Mouse (Mus musculus): ENCODE measurements around the gene Mrtfa. TPM values are rescaled to one million over a fixed set of nuclear protein-coding genes. Genes with fewer than 3 reads are reported as not detected.

The Mrtfa gene
- polyA plus RNA-seq, 1 experiment from 2014 or later: 23.9 TPM

- ATAC-seq (ENCODE audit: insufficient read depth, low FRiP score, low read depth): no peak
Measured at GRCm38 (mm10) chr15:81194791-81195190, 4.2 kb upstream of the Mrtfa start.

GRCm38 (mm10) chr15:81192858-81193257, 2.3 kb upstream of the Mrtfa start:
- WGBS: 86% methylated on average over 8 of the region's 8 CpGs
- H3K4me1 ChIP-seq: peaks cover 31% of the 10 kb centered on the region
- ATAC-seq (ENCODE audit: insufficient read depth, low FRiP score, low read depth): no peak
- no peaks in the 10 kb centered on the region for H3K27me3 ChIP-seq (replicated peaks)
- no peak overlapping the region for H3K9ac ChIP-seq
- H3K9me3 ChIP-seq: no peaks in the 10 kb centered on the region
- no peak overlapping the region for H3K27ac ChIP-seq
- H3K4me3 ChIP-seq (replicated peaks): no peak overlapping the region
- H3K4me2 ChIP-seq: no peak overlapping the region
- no peaks in the 10 kb centered on the region for H3K36me3 ChIP-seq

More at GRCm38 (mm10) chr15:81194791-81195190, 4.2 kb upstream of the Mrtfa start:
- Histone ChIP-seq H3K9ac (no peak overlapping the region), H3K36me3 (no peaks in the 10 kb centered on the region), H3K9me3 (no peaks in the 10 kb centered on the region), H3K4me3 (replicated peaks) (no peak overlapping the region), H3K4me1 (peaks cover 15% of the 10 kb centered on the region), H3K4me2 (no peak overlapping the region), H3K27ac (no peak overlapping the region), H3K27me3 (replicated peaks) (no peaks in the 10 kb centered on the region)
- 93% methylated on average over 6 of the region's 6 CpGs for WGBS

DNA sequence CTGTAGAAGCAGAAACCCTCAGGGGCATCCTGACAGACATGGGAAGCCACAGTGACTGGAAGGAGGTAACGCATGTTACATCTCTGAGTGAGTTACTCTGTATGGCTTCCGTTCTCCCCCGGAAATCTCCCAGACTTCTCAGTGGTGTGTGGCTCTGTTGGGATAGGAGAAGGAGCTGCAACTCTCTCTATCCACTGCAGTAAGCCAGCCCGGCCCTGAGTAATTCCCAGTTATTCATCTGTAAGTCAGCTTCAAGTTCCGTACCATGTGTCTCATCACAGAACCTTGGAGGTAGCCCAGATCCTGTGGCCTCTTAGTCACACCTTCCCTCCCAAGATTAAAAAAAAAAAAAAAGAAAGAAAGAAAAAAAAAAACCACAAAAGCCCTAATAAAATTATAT, 1.8 kb upstream of the Mrtfa start:
- ATAC-seq (ENCODE audit: insufficient read depth, low FRiP score, low read depth): no peak
- Histone ChIP-seq H3K9ac (no peak overlapping the region), H3K9me3 (no peaks in the 10 kb centered on the region), H3K4me1 (peaks cover 34% of the 10 kb centered on the region), H3K4me2 (no peak overlapping the region), H3K4me3 (replicated peaks) (no peak overlapping the region), H3K27ac (no peak overlapping the region), H3K27me3 (replicated peaks) (no peaks in the 10 kb centered on the region), H3K36me3 (no peaks in the 10 kb centered on the region)
- WGBS: 82% methylated on average over 5 of the region's 5 CpGs

- Histone ChIP-seq H3K4me3 (replicated peaks) (peak overlapping the region; percentile 97), H3K27ac (peak overlapping the region; percentile 72), H3K9ac (peak overlapping the region; percentile 49), H3K27me3 (replicated peaks) (no peaks in the 10 kb centered on the region), H3K4me2 (peak overlapping the region; percentile 66), H3K9me3 (no peaks in the 10 kb centered on the region), H3K4me1 (peaks cover 39% of the 10 kb centered on the region), H3K36me3 (no peaks in the 10 kb centered on the region)
- WGBS: 17% methylated on average over 9 of the region's 9 CpGs
- ATAC-seq (ENCODE audit: insufficient read depth, low FRiP score, low read depth): no peak
Measured at GRCm38 (mm10) chr15:81191303-81191702, 746 bp upstream of the Mrtfa start.

DNA sequence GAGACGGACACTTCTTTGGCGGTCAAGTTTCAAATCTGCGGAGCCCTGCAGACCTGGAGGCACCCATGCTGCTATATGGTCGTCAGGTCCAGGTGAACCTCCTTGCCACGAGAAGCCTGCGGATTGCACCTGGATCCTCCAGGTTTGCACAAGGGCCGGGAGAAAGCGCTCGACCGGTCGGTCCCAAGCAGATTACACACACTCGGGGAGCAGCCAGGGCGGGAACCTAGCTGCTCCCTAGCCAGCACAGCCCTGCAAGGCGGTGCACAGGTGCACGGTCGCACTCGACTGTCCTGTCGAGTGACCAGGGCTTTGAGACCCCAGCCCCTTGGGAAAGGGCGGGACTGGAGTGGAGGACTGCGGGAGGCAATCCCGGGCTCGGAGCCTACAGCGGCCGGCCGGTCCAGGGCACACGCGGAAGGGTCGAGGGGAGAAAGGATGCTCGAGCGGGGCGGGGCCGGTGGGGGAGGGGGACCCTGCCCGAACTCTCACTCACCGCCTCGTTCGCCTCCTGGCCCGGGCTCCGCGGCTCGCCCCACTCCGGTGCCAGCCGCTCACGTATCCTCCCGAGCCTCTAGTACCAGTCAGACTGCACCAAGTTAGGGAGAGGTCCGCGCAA, 437 bp downstream of the Mrtfa start:
- Histone ChIP-seq H3K9ac (peak overlapping the region; percentile 85), H3K9me3 (no peaks in the 10 kb centered on the region), H3K4me2 (peak overlapping the region; percentile 67), H3K27ac (peak overlapping the region; percentile 78), H3K27me3 (replicated peaks) (no peaks in the 10 kb centered on the region), H3K36me3 (no peaks in the 10 kb centered on the region), H3K4me3 (replicated peaks) (peak overlapping the region; percentile 97), H3K4me1 (peaks cover 43% of the 10 kb centered on the region)
- under 1% methylated on average over 46 of the region's 46 CpGs for WGBS
- ATAC-seq (ENCODE audit: insufficient read depth, low FRiP score, low read depth): peak; percentile 0

DNA sequence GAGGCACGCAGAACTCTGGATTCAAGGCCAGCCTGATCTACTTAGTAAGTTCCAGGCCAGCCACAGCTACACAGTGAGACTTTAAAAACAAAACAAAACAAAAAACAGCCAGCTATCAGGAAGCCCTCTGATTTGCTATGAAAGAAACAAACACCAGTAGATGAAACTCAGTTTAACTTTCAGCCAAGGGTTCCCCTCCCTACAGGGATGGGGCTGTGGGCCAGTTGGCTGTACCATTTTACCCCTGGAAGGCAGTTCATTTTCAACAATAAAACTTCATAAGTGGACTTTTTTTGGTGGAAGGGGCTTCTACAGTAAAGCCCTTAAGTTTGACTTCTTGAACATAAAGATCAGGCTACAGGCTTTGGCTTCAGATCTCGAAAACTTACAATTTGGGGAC, 1.5 kb downstream of the Mrtfa start:
- Histone ChIP-seq H3K9me3 (no peaks in the 10 kb centered on the region), H3K36me3 (no peaks in the 10 kb centered on the region), H3K27me3 (replicated peaks) (no peaks in the 10 kb centered on the region), H3K9ac (no peak overlapping the region), H3K27ac (no peak overlapping the region), H3K4me3 (replicated peaks) (peak overlapping the region; percentile 97; the same call in 1 of the 2 replicates), H3K4me1 (peaks cover 43% of the 10 kb centered on the region), H3K4me2 (peak overlapping the region; percentile 67)
- WGBS: 85% methylated on average over 2 of the region's 2 CpGs
- ATAC-seq (ENCODE audit: insufficient read depth, low FRiP score, low read depth): no peak

GRCm38 (mm10) chr15:81184913-81185312, 5.6 kb downstream of the Mrtfa start:
- 58% methylated on average over 1 of the region's 1 CpGs for WGBS

DNA sequence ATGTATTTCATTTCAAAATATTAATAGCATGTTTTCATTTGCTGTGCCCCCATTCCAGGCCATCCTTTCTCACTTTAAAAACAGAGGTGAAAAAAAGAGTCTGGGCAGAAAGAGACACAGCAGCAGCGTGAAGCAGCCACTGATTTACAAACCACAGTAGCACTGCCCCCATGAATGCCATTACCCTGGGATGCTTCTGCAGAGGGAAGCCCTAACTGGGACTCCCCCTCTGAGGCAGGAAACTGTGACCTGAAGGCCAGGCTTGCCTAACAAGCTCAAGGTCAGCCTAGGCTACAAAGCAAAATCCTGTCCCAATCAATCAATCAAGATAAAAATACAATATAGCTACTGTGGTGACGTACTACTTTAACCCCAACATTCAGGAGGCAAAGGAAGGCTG, 9.3 kb downstream of the Mrtfa start:
- H3K27ac ChIP-seq: no peak overlapping the region
- H3K9me3 ChIP-seq: no peaks in the 10 kb centered on the region
- H3K4me2 ChIP-seq: no peak overlapping the region
- no peak for ATAC-seq (ENCODE audit: insufficient read depth, low FRiP score, low read depth)
- no peaks in the 10 kb centered on the region for H3K36me3 ChIP-seq
- WGBS: 50% methylated on average over 2 of the region's 2 CpGs
- peaks cover 10% of the 10 kb centered on the region for H3K4me1 ChIP-seq
- no peak overlapping the region for H3K4me3 ChIP-seq (replicated peaks)
- no peak overlapping the region for H3K9ac ChIP-seq
- no peaks in the 10 kb centered on the region for H3K27me3 ChIP-seq (replicated peaks)

More at GRCm38 (mm10) chr15:81184913-81185312, 5.6 kb downstream of the Mrtfa start:
- Histone ChIP-seq H3K4me1 (peaks cover 35% of the 10 kb centered on the region), H3K36me3 (no peaks in the 10 kb centered on the region), H3K4me3 (replicated peaks) (no peak overlapping the region), H3K4me2 (no peak overlapping the region), H3K9ac (no peak overlapping the region), H3K9me3 (no peaks in the 10 kb centered on the region), H3K27ac (no peak overlapping the region), H3K27me3 (replicated peaks) (no peaks in the 10 kb centered on the region)
- no peak for ATAC-seq (ENCODE audit: insufficient read depth, low FRiP score, low read depth)

DNA sequence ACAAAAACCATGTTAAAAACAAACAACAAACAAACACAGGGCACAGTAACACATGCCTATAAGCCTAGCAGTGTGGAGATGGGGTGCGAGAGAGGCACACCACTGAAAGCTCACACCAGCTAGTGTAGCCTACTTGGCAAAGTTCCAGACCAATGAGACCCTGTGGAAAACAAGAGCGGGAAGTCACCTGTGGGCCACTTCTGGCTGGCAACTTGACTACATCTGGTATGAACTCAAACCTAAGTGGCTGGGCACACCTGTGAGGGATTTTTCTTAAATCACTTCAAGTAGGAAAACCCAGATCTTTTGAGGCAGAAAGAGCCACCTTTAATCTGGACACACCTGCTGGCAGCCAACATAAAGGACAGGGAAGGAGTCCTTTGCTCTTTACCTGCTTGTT, 11.0 kb downstream of the Mrtfa start:
- no peak overlapping the region for H3K4me2 ChIP-seq

DNA sequence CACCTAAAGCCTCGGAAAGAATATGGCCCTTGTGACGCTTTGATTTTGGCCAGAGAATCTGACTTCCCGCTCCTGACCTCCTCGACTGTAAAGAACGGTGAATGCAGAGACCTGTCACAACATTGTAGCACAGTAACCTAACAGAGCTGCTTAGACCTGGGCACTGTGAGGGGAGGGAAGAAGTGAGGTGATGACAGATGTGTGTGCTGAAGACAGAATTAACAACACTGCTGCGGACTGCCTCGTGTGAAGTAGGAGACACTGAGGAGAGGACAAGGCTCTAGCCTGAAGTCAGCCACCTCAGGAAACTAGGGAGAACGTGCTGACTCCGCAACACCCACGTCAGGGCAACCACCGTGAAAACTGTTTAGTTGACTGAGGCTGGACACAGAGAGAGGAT, 11.9 kb downstream of the Mrtfa start:
- H3K36me3 ChIP-seq: no peaks in the 10 kb centered on the region
- no peaks in the 10 kb centered on the region for H3K9me3 ChIP-seq
- no peaks in the 10 kb centered on the region for H3K27me3 ChIP-seq (replicated peaks)
- H3K27ac ChIP-seq: no peak overlapping the region
- no peak overlapping the region for H3K4me3 ChIP-seq (replicated peaks)
- no peak for ATAC-seq (ENCODE audit: insufficient read depth, low FRiP score, low read depth)
- WGBS: 73% methylated on average over 11 of the region's 11 CpGs
- peaks cover 13% of the 10 kb centered on the region for H3K4me1 ChIP-seq
- no peak overlapping the region for H3K9ac ChIP-seq
- H3K4me2 ChIP-seq: no peak overlapping the region

More for the DNA sequence above, 11.0 kb downstream of the Mrtfa start:
- WGBS: 85% methylated on average over 2 of the region's 2 CpGs
- peaks cover 9% of the 10 kb centered on the region for H3K4me1 ChIP-seq
- ATAC-seq (ENCODE audit: insufficient read depth, low FRiP score, low read depth): no peak
- H3K9ac ChIP-seq: no peak overlapping the region
- H3K4me3 ChIP-seq (replicated peaks): no peak overlapping the region
- H3K27me3 ChIP-seq (replicated peaks): no peaks in the 10 kb centered on the region
- no peaks in the 10 kb centered on the region for H3K36me3 ChIP-seq
- H3K9me3 ChIP-seq: no peaks in the 10 kb centered on the region
- no peak overlapping the region for H3K27ac ChIP-seq

DNA sequence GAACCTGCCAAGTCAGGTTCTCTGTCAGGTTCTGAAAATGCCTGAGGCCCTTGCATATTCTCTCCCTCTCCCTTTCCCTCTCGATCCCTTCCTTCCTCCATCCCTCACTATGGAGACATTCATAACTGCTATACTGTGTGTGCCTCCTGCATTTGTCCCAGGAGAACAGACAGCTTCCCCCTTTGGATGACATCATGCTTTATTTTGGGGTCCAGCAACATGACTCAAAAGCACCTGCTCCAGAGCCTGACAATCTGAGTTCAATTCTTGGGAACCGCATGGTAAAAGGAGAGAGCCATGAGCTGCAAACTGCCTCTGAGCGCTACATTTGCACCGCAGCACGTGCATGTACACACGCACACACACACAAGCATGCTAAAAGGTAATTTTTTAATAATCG, 12.7 kb downstream of the Mrtfa start:
- ATAC-seq (ENCODE audit: insufficient read depth, low FRiP score, low read depth): no peak
- H3K4me2 ChIP-seq: no peak overlapping the region
- H3K4me3 ChIP-seq (replicated peaks): no peak overlapping the region
- no peaks in the 10 kb centered on the region for H3K9me3 ChIP-seq
- peaks cover 13% of the 10 kb centered on the region for H3K4me1 ChIP-seq
- H3K36me3 ChIP-seq: no peaks in the 10 kb centered on the region
- no peak overlapping the region for H3K27ac ChIP-seq
- WGBS: 92% methylated on average over 7 of the region's 7 CpGs
- no peaks in the 10 kb centered on the region for H3K27me3 ChIP-seq (replicated peaks)
- no peak overlapping the region for H3K9ac ChIP-seq

DNA sequence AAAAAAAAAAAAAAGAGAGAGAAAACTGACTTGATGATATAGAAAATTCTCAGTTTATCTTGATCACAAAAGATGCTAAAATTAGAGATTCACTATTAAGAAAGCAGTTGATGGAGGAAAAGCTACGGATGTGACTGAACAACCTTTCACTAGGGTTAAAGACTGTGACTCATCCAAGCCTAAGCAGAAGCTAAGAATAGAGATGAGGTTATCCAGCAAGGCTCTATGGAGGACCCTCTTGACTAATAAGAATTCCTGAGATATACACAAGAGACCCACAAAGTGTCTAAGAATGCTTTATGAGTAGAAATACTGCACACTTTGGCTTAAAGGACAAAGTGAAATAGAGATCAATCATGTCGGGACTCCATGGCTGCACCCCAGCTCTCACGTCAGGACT, 14.9 kb downstream of the Mrtfa start:
- ATAC-seq (ENCODE audit: insufficient read depth, low FRiP score, low read depth): no peak
- H3K9me3 ChIP-seq: no peaks in the 10 kb centered on the region
- no peaks in the 10 kb centered on the region for H3K36me3 ChIP-seq
- no peak overlapping the region for H3K4me2 ChIP-seq
- WGBS: 73% methylated on average over 3 of the region's 3 CpGs
- no peak overlapping the region for H3K9ac ChIP-seq
- peaks cover 9% of the 10 kb centered on the region for H3K4me1 ChIP-seq
- H3K27me3 ChIP-seq (replicated peaks): no peaks in the 10 kb centered on the region
- H3K27ac ChIP-seq: no peak overlapping the region
- H3K4me3 ChIP-seq (replicated peaks): no peak overlapping the region

- ATAC-seq (ENCODE audit: insufficient read depth, low FRiP score, low read depth): no peak
- no peak overlapping the region for H3K4me3 ChIP-seq (replicated peaks)
- no peaks in the 10 kb centered on the region for H3K36me3 ChIP-seq
- H3K4me1 ChIP-seq: peaks cover 17% of the 10 kb centered on the region
- H3K27me3 ChIP-seq (replicated peaks): no peaks in the 10 kb centered on the region
- no peak overlapping the region for H3K4me2 ChIP-seq
- H3K9ac ChIP-seq: no peak overlapping the region
- H3K9me3 ChIP-seq: no peaks in the 10 kb centered on the region
- H3K27ac ChIP-seq: no peak overlapping the region
- 88% methylated on average over 8 of the region's 8 CpGs for WGBS
Measured at GRCm38 (mm10) chr15:81172259-81172658, 18.3 kb downstream of the Mrtfa start.

Data from stomach, embryonic 15.5 days (tissue).